Mouse (Mus musculus) limb, embryonic 14.5 days (tissue): ENCODE results near the gene Mars. TPM values are rescaled to one million over a fixed set of nuclear protein-coding genes. Genes with fewer than 3 reads are reported as not detected.

ENCODE experiments used
- ATAC-seq: fragments of 200-750 bp; cut with Nextera tagmentation; 2 replicates; pipeline ENCODE4 v1.8.0; 2017; ENCODE audit warnings: low read depth, moderate number of reproducible peaks, moderate TSS enrichment; ENCODE audit not compliant: low FRiP score
- DNase-seq: peaks from one replicate; pipeline ENCODE4 v3.0.0-alpha.2; 2015; ENCODE audit warnings: low spot score
- H3K27ac ChIP-seq: fragments of 300-500 bp; sonication (generic); replicated peaks from 2 replicates; pipeline ENCODE4 v1.5.1; 2014; ENCODE audit warnings: low read depth, mild to moderate bottlenecking, low read length, moderate library complexity, mixed read lengths
- H3K27me3 ChIP-seq: fragments of 300-500 bp; sonication (generic); 2 replicates; pipeline ENCODE4 v1.6.1; 2014; ENCODE audit warnings: low read length, mixed read lengths; ENCODE audit not compliant: control insufficient read depth, insufficient read depth
- H3K36me3 ChIP-seq: fragments of 300-500 bp; sonication (generic); 2 replicates; pipeline ENCODE4 v1.6.1; 2014; ENCODE audit warnings: mild to moderate bottlenecking, low read length, moderate library complexity, mixed read lengths; ENCODE audit not compliant: control insufficient read depth, insufficient read depth
- H3K4me1 ChIP-seq: fragments of 300-500 bp; sonication (generic); 2 replicates; pipeline ENCODE4 v1.6.1; 2014; ENCODE audit warnings: antibody characterized with exemption, low read length, mixed read lengths; ENCODE audit not compliant: control insufficient read depth, insufficient read depth
- H3K4me2 ChIP-seq: fragments of 300-500 bp; sonication (generic); replicated peaks from 2 replicates; pipeline ENCODE4 v1.6.1; 2014; ENCODE audit warnings: low read depth, mild to moderate bottlenecking, low read length, moderate library complexity; ENCODE audit not compliant: severe bottlenecking
- H3K4me3 ChIP-seq: fragments of 300-500 bp; sonication (generic); replicated peaks from 2 replicates; pipeline ENCODE4 v1.5.1; 2014; ENCODE audit warnings: low read length
- H3K9ac ChIP-seq: fragments of 300-500 bp; sonication (generic); 2 replicates; pipeline ENCODE4 v1.6.1; 2014; ENCODE audit warnings: mild to moderate bottlenecking, low read depth, low read length, moderate library complexity; ENCODE audit not compliant: severe bottlenecking
- H3K9me3 ChIP-seq: fragments of 300-500 bp; sonication (generic); 2 replicates; pipeline ENCODE4 v1.6.1; 2016; ENCODE audit warnings: low read length; ENCODE audit not compliant: control insufficient read depth
- POLR2A ChIP-seq: fragments of 200-500 bp; IDR thresholded peaks from 2 replicates; pipeline ENCODE4 v1.8.0; 2012; ENCODE audit warnings: inconsistent platforms, mild to moderate bottlenecking, moderate library complexity, borderline replicate concordance; ENCODE audit not compliant: insufficient read depth, insufficient read length; ENCODE audit errors: extremely low read depth
- WGBS: fragments of 180-500 bp; shearing (Covaris S2); extraction: QIAGEN DNeasy Blood & Tissue Kit; methylation state at CpG from one replicate; pipeline ENCODE4 v1.1.7; 2014; 5-methylcytosine and 5-hydroxymethylcytosine counted together
- polyA plus RNA-seq, 2 experiments: library from polyadenylated mRNA; depleted of rRNA in 1 of 2; stranded (reverse) in 1 of 2; unstranded in 1 of 2; fragments of >200 nt; fragmentation: Nextera tagmentation in 1 of 2; extraction: Ambion mirVana in 1 of 2; gene quantifications; 2 replicates each; pipeline versions ENCODE4 v1.2.1 to v1.2.3; 2012 to 2014

Gene Mars
- polyA plus RNA-seq, 2 experiments = 79.8 to 114 TPM

GRCm38 (mm10) chr10:127264336-127264735 is 47.2 kb downstream of the Mars start:
- WGBS = 75% methylated on average over 8 of the region's 8 CpGs
- no peak for ATAC-seq
- H3K9ac ChIP-seq = no peak overlapping the region
- DNase-seq = no peak
- H3K9me3 ChIP-seq = no peaks in the 10 kb centered on the region
- H3K27me3 ChIP-seq = no peaks in the 10 kb centered on the region; the same call in 1 of the 2 replicates
- H3K4me3 ChIP-seq = no peak overlapping the region
- no peak overlapping the region for H3K4me2 ChIP-seq
- peaks cover 14% of the 10 kb centered on the region for H3K4me1 ChIP-seq
- H3K36me3 ChIP-seq = peaks cover 11% of the 10 kb centered on the region
- TF ChIP-seq POLR2A = no peak
- no peak overlapping the region for H3K27ac ChIP-seq

GRCm38 (mm10) chr10:127263631-127264030 is 48.0 kb downstream of the Mars start:
- no peak overlapping the region for H3K9ac ChIP-seq
- WGBS = 66% methylated on average over 3 of the region's 3 CpGs
- no peak for TF ChIP-seq POLR2A
- no peaks in the 10 kb centered on the region for H3K9me3 ChIP-seq
- H3K4me2 ChIP-seq = peak overlapping the region; percentile 79; the same call in 1 of the 2 replicates
- H3K36me3 ChIP-seq = peaks cover 6% of the 10 kb centered on the region
- no peaks in the 10 kb centered on the region; the same call in 1 of the 2 replicates for H3K27me3 ChIP-seq
- ATAC-seq = no peak
- H3K27ac ChIP-seq = no peak overlapping the region
- no peak overlapping the region for H3K4me3 ChIP-seq
- DNase-seq = no peak
- peaks cover 14% of the 10 kb centered on the region for H3K4me1 ChIP-seq

GRCm38 (mm10) chr10:127262548-127263398 is 48.8 kb downstream of the Mars start, which contains the start of gene Kif5a:
Kif5a (minus strand) TSS chr10:127263348.
- ATAC-seq (no peak), DNase-seq (no peak)
- peak within 1 kb of the TSS; percentile 52 for H3K9ac ChIP-seq
- peak within 1 kb of the TSS; percentile 79 for H3K4me2 ChIP-seq
- peak within 1 kb of the TSS; percentile 46 for H3K4me3 ChIP-seq
- H3K4me1 ChIP-seq = peaks cover 14% of the 10 kb centered on the region
- no peak within 1 kb of the TSS for H3K27ac ChIP-seq
- no peaks in the 10 kb centered on the region for H3K9me3 ChIP-seq
- no peaks in the 10 kb centered on the region for H3K36me3 ChIP-seq
- no peaks in the 10 kb centered on the region; the same call in 1 of the 2 replicates for H3K27me3 ChIP-seq
- 2% methylated on average over 34 of the region's 53 CpGs for WGBS
- no peak for TF ChIP-seq POLR2A

DNA sequence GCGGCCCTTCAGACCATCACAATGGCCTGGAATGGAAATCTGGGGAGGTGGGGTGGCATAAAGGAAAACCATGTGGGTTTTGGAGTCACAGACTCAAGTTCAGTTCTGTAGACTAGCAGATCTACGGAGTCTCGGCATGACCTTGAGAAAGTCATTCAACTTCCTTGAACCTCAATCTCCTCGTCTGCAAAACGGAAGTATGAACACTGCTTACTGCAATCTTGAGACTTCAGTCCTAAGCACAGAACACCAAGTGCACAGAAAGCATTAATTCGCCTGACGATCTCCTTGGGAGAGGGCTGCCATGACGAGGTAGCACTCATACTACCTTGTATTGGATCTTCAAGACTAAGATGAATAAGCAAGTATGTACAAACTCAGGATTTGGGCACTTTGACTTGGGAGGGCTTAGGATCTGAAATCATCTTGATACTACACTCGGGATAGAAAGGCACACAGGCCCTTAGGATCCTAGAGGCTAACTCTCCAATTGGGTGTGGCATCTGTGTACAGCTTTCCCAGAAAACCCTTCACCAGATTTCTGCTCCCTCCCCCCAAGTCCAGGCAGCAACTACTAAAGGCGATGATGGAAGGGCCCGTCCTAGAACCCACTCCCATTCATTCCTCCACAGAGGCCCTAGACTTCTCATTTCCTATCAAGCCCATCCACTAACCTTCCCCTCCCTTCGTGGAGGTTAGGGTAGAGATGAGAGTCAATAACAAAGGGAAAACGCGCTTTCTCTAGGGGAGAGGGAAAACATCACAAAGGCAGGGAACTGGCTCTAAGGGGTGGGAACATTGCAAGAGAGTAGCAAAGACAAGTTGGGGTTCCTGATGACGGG is 49.7 kb downstream of the Mars start:
- 70% methylated on average over 15 of the region's 15 CpGs for WGBS
- H3K4me1 ChIP-seq = peaks cover 7% of the 10 kb centered on the region
- TF ChIP-seq POLR2A = no peak
- H3K36me3 ChIP-seq = no peaks in the 10 kb centered on the region
- H3K27me3 ChIP-seq = no peaks in the 10 kb centered on the region; the same call in 1 of the 2 replicates
- H3K27ac ChIP-seq = no peak overlapping the region
- ATAC-seq = no peak
- peak overlapping the region; percentile 79 for H3K4me2 ChIP-seq
- DNase-seq = no peak
- no peaks in the 10 kb centered on the region for H3K9me3 ChIP-seq
- peak overlapping the region; percentile 52; the same call in 1 of the 2 replicates for H3K9ac ChIP-seq
- H3K4me3 ChIP-seq = peak overlapping the region; percentile 46

GRCm38 (mm10) chr10:127258489-127258888 is 53.1 kb downstream of the Mars start:
- DNase-seq (no peak), ATAC-seq (no peak)
- WGBS = 76% methylated on average over 8 of the region's 8 CpGs
- Histone ChIP-seq H3K36me3 (no peaks in the 10 kb centered on the region), H3K4me3 (no peak overlapping the region), H3K9ac (no peak overlapping the region), H3K4me1 (peaks cover 5% of the 10 kb centered on the region; the same call in 1 of the 2 replicates), H3K9me3 (no peaks in the 10 kb centered on the region), H3K4me2 (no peak overlapping the region), H3K27ac (no peak overlapping the region), H3K27me3 (no peaks in the 10 kb centered on the region)
- no peak for TF ChIP-seq POLR2A
